Mouse (Mus musculus): ENCODE measurements around the gene Rora.

Gene Rora

GRCm38 (mm10) chr9:68759324-68759723 lies 105.7 kb downstream of the Rora start:
- no peak for DNase-seq (ENCODE audit: low spot score in 2 of 2)

DNA sequence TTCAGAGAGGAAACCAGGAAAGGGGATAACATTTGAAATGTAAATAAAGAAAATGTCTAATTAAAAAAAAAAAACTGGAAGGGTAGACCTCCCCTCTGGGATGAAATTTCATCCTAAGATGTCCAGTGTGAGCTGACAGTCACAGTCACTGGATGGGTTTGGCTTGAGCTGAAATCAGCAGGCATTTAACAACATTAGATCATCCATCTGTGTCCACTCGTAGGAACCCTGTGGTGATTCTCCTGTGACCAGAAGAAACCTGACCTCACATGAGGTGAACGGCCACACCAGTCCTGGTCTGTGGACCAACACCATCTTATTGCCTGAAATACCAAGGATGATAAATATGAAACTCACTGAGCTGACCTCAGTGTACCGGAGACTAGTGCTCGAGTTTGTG lies 106.7 kb downstream of the Rora start:
- no peak for DNase-seq (ENCODE audit: low spot score in 2 of 2)

DNA sequence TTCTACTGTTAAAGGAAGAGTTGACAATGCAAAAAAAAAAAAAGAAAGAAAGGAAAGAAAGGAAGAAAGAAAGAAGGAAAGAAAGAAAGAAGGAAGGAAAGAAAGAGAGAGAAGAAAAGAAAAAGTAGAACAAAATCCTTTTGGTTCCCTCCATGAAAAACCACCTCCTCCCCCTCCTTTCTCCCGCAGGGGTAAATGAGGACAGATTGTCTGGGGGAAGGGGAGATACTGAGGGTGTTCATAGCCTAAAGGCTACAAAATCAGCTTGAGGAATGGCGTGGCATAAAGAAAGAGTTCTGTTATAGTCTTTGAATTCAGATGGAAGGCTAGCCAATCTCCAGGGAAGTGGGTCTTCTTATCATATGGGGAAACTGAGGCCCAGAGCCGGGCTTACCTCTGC lies 107.3 kb downstream of the Rora start:
- DNase-seq (ENCODE audit: low spot score in 2 of 2) = no peak

DNA sequence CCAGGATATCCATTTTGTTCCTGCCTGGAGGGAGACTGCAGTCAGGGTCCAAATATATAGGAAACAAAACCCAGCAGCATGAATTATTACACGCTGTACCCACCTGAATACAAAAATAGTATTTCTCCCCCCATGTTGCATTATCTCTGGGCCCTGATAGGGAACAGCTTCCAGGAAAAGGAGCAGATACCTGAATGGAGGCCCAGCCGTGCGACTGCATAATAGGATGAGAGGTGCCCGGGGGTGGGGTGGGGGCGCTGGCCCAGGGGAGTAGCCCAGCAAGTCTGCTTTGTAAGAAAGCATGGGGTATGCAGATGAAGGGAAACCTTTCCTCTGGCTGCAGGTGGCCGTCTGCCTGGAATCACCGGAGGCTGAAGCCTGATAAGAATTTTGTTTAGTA lies 108.1 kb downstream of the Rora start:
- DNase-seq (ENCODE audit: low spot score in 2 of 2) = no peak

- DNase-seq (ENCODE audit: low spot score in 2 of 2) = no peak
These were observed 112.0 kb downstream of the Rora start for GRCm38 (mm10) chr9:68765595-68765994.

DNA sequence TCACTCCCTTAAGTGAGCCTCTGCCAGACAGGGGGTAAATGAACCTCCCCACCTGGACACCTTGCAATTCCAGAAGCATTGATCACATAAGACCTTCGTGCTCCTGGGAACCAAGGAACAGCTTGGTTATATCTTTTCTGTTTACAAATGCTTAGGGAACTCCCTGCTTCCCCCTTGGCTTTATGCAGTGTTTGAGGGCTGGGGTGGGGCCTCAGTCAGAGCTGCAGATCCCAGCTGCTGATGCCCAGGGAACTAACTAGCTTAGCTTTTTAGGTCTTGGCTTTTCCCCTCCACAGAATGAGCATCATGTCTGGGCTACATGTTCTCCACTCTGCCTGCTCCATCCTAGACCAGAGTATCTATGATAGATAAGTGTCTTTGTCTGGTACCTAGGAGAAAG lies 116.1 kb downstream of the Rora start:
- no peak for DNase-seq (ENCODE audit: low spot score in 2 of 2)

- no peak for DNase-seq (ENCODE audit: low spot score in 2 of 2)
These were observed 117.8 kb downstream of the Rora start for GRCm38 (mm10) chr9:68771383-68771782.

DNA sequence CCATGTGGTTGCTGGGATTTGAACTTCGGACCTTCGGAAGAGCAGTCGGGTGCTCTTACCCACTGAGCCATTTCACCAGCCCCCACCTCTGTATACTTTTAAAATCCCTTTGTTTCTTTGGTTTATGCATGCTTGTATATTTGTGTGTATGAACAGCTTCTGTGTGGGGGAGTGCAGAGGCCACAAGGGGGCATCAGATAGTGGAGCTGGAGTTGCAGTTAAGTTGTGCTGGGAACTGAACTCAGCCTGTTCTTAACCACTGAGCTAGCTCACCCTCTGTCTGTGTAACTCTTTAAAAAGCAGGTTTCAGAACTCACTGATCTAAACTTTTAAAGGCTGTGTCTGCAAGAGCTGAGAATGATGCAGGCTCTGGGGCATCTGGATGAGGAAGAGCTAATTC lies 120.2 kb downstream of the Rora start:
- DNase-seq (ENCODE audit: low spot score in 2 of 2) = no peak

DNA sequence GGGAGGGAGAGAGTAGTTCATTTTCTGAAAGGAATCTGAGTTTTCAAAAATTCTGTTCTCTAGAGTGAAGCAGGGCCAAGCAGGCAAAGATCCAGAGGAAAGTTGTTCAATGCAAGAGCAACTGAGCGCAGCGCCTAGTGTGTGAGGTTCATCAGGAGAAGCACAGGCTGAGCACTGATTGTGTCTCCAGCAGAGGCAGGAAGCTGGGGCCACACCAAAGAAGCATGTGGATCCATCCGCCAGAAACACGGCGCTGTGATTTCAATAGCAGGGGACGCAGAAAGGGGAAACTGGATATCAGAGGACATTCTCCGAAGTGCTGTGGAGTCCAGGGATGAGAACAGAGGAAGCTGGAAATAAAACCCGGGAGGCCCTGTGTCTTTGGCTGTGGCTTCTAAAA lies 128.4 kb downstream of the Rora start:
- DNase-seq (ENCODE audit: low spot score in 2 of 2) = no peak

DNA sequence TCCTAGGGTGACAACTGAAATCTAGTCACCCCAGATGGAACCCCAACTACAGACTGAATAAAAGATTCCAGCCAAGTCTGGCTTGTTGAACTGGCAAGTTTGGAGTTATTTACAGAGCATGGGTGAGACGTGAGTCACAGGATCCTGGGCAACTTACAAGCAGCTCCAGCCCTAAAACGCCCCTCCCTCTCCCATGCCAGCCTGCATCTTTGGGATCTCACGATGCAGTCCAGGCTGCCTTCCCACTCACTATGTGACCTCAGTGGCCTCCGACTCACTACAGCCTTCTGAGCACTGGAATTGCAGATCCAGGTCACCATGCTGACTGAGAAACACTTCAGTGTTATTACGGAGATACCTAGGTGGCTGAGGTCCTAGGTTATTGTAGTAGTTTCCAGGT lies 129.0 kb downstream of the Rora start:
- no peak for DNase-seq (ENCODE audit: low spot score in 2 of 2)

GRCm38 (mm10) chr9:68783246-68783645 lies 129.7 kb downstream of the Rora start:
- DNase-seq (ENCODE audit: low spot score in 2 of 2) = no peak

DNA sequence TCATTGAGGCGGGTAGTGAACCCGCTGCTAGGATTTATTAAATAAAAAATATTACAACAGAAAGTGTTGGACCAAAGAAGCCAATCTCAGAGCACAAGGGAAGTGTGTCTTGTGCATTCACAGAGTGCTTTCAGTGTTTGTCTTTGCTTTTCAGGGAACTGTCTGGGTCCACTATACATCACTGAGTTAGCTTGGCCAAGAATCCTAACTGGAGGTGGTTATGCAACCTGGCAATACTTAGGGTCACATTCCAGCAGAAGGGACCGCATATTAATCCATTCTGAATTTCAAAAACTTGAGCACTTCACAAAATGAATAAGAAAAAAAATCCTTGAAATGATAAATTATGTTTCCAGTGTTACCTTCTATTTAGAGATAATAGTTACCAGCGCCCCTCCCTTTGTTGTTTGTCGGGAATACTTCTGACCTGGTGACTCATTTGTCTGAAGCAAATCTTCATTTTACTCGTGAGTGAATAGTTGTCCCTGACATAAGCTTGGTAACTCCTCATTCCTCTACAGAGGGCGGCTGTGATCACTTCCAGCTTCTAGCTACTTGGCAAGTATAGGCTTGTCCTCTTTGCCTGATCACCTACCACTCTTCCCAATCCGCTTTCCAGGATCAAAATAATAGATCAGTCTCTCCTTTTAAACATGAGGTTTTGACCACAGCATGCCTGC lies 133.2 kb downstream of the Rora start:
- no peak for DNase-seq (ENCODE audit: low spot score in 2 of 2)

GRCm38 (mm10) chr9:68787665-68788064 lies 134.1 kb downstream of the Rora start:
- DNase-seq (ENCODE audit: low spot score in 2 of 2) = no peak

GRCm38 (mm10) chr9:68790922-68791321 lies 137.3 kb downstream of the Rora start:
- no peak for DNase-seq (ENCODE audit: low spot score in 2 of 2)

GRCm38 (mm10) chr9:68791982-68792540 lies 138.5 kb downstream of the Rora start:
- DNase-seq (ENCODE audit: low spot score in 2 of 2) = no peak

- no peak for DNase-seq (ENCODE audit: low spot score in 2 of 2)
These were observed 141.7 kb downstream of the Rora start for GRCm38 (mm10) chr9:68795314-68795713.

GRCm38 (mm10) chr9:68798221-68798620 lies 144.6 kb downstream of the Rora start:
- no peak for DNase-seq (ENCODE audit: low spot score in 2 of 2)

GRCm38 (mm10) chr9:68799065-68799464 lies 145.5 kb downstream of the Rora start:
- peak; percentile 42 to 56 for DNase-seq (ENCODE audit: low spot score in 2 of 2)

GRCm38 (mm10) chr9:68804229-68804628 lies 150.6 kb downstream of the Rora start:
- no peak for DNase-seq (ENCODE audit: low spot score in 2 of 2)

DNA sequence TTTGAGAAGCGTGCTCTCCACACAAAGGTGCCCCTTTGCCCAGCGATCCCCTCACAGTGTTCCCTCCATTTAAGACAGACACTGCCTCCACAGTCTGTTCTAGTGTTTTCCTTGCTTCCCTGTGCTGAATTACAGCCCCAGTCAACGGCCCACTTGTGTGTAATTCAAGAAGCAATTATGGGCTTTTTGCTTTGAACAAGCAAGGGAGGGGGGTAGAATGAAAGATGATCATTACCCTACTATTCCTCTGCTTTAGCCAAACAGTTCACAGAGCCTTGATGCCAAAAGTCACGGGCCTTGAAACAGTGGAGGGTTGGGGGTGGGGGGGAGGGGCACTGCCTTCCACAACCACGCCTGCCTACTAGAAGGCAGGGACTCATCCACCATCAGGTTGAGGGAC lies 152.2 kb downstream of the Rora start:
- DNase-seq (ENCODE audit: low spot score in 2 of 2) = no peak

GRCm38 (mm10) chr9:68807735-68808134 lies 154.1 kb downstream of the Rora start:
- DNase-seq (ENCODE audit: low spot score in 2 of 2) = no peak

- DNase-seq (ENCODE audit: low spot score in 2 of 2) = no peak
These were observed 155.9 kb downstream of the Rora start for GRCm38 (mm10) chr9:68809536-68809935.

DNA sequence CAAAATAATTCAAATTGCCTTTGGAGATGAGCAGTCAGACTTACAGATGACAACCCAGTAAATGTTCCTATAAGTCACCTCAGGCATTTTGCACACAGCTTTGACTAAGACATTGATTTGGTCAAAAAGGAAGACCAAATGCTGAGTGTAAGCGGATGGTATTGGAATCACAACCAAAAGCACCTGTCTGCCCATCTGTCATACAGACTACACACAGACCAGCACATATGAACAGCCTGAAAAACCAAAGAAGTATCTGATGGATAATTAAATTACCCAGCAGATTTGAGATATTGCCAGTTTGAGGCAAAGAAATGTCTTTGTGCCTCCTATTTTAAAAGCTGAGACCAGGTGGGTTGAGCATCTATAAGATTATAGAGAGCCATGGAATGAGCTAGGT lies 161.1 kb downstream of the Rora start:
- DNase-seq (ENCODE audit: low spot score in 2 of 2) = no peak

DNA sequence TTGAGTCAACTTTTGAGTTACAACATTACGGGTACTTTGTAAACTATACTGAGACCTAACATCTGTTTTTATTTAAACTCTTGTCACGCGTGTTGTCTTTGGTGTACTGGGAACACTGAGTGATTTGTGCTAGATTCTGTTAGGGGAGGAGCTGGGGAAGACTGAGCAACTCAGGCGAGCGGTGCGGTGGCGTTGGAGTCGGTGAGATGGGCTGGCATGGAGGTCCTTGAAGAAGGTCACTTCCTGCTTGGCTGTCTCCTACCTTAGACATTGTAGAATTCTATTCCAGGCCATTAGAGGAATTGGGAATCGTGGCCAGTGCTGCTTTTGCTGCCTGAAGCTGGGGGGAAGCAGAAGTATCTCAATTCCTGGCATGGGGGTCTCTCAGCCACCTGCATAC lies 162.3 kb downstream of the Rora start:
- no peak for DNase-seq (ENCODE audit: low spot score in 2 of 2)

All from left cerebral cortex, adult 9 months (tissue).